Mouse (Mus musculus) adrenal gland (tissue): Measurements from ENCODE around the gene Atmin.

ENCODE experiments used
- intact Hi-C: fragments of 180-260 bp; cut with DNase I; formaldehyde crosslinking; loops from one replicate; pipeline ENCODE4 v1.15.1; 2025
- long read RNA-seq, 2 experiments: library from polyadenylated mRNA; unstranded; transcript quantifications; one replicate each; pipeline ENCODE4 v2.0.0; 2020; ENCODE audit warnings: borderline replicate concordance in 1 of 2; ENCODE audit not compliant: insufficient replicate concordance in 1 of 2

Gene Atmin
- long read RNA-seq, experiment 1, full-length matches to known transcripts: 2 of 7 reads
- long read RNA-seq, experiment 1, partial matches to known transcripts: 0 of 7 reads
- long read RNA-seq, experiment 1, other reads (novel, unspliced or antisense): 5 of 7 reads
- long read RNA-seq, experiment 2, partial matches to known transcripts: 0 of 4 reads
- long read RNA-seq, experiment 2, other reads (novel, unspliced or antisense): 4 of 4 reads

- intact Hi-C loops: loop anchor here (5.0 kb wide), 1 partner anchor 34 kb away; the partner anchor contains the start of gene 1700030J22Rik
These were observed at the start of gene Atmin for GRCm38 (mm10) chr8:116943161-116943554. Gene Atmin, plus strand, starts transcription at chr8:116943393.

- intact Hi-C loops: no loop called here
These were observed 49.3 kb upstream of the Atmin start for GRCm38 (mm10) chr8:116893938-116894337.

GRCm38 (mm10) chr8:116895521-116895920 lies 47.7 kb upstream of the Atmin start:
- intact Hi-C loops: no loop called here

- intact Hi-C loops: no loop called here
These were observed 38.5 kb upstream of the Atmin start for GRCm38 (mm10) chr8:116904736-116905135.

- intact Hi-C loops: no loop called here
These were observed 37.9 kb upstream of the Atmin start for GRCm38 (mm10) chr8:116905252-116905651.

- intact Hi-C loops: no loop called here
These were observed 37.4 kb upstream of the Atmin start for GRCm38 (mm10) chr8:116905836-116906235.

- intact Hi-C loops: loop anchor here (2.0 kb wide), 1 partner anchor 58 kb away; the partner anchor contains the start of gene 1700030J22Rik
These were observed 22.2 kb upstream of the Atmin start for GRCm38 (mm10) chr8:116921005-116921336.

GRCm38 (mm10) chr8:116921337-116922059 lies 21.7 kb upstream of the Atmin start, which contains the start of the genes Cmc2 and Cenpn:
Gene Cmc2, minus strand, starts transcription at chr8:116921455.
Gene Cenpn, plus strand, starts transcription at chr8:116921730.
- intact Hi-C loops: loop anchor here (2.0 kb wide), 1 partner anchor 57 kb away; the partner anchor contains the start of gene 1700030J22Rik

- intact Hi-C loops: no loop called here
These were observed 21.0 kb upstream of the Atmin start for GRCm38 (mm10) chr8:116922060-116922757.

GRCm38 (mm10) chr8:116923526-116923925 lies 19.7 kb upstream of the Atmin start:
- intact Hi-C loops: no loop called here

- intact Hi-C loops: no loop called here
These were observed 15.3 kb upstream of the Atmin start for GRCm38 (mm10) chr8:116927880-116928279.

GRCm38 (mm10) chr8:116928588-116928987 lies 14.6 kb upstream of the Atmin start:
- intact Hi-C loops: no loop called here

- intact Hi-C loops: loop anchor here (10.0 kb wide), 1 partner anchor 540 kb away; no protein-coding TSS in a partner anchor
These were observed 8.2 kb upstream of the Atmin start for GRCm38 (mm10) chr8:116934976-116935375.

- intact Hi-C loops: loop anchor here (10.0 kb wide), 1 partner anchor 539 kb away; no protein-coding TSS in a partner anchor
These were observed 7.7 kb upstream of the Atmin start for GRCm38 (mm10) chr8:116935506-116935905.

- intact Hi-C loops: loop anchor here (5.0 kb wide), 1 partner anchor 35 kb away; the partner anchor contains the start of gene 1700030J22Rik
These were observed 722 bp upstream of the Atmin start for GRCm38 (mm10) chr8:116942284-116943058.

- intact Hi-C loops: loop anchor here (5.0 kb wide), 1 partner anchor 34 kb away; the partner anchor contains the start of gene 1700030J22Rik
These were observed 577 bp downstream of the Atmin start for GRCm38 (mm10) chr8:116943555-116944384.

GRCm38 (mm10) chr8:116944385-116944696 lies 1.1 kb downstream of the Atmin start:
- intact Hi-C loops: loop anchor here (5.0 kb wide), 1 partner anchor 33 kb away; the partner anchor contains the start of gene 1700030J22Rik

- intact Hi-C loops: no loop called here
These were observed 2.1 kb downstream of the Atmin start for GRCm38 (mm10) chr8:116945169-116945910.

GRCm38 (mm10) chr8:116946268-116946838 lies 3.2 kb downstream of the Atmin start:
- intact Hi-C loops: no loop called here
